Mouse (Mus musculus) ES-E14 (cell line): ENCODE data around the gene Nxnl2.

Experiments
- HCFC1 ChIP-seq: IDR thresholded peaks from 2 replicates; pipeline ENCODE4 v1.6.1; 2012; ENCODE audit warnings: low read length, inconsistent platforms, borderline replicate concordance; ENCODE audit not compliant: insufficient read depth
- MAFK ChIP-seq: IDR thresholded peaks from 2 replicates; pipeline ENCODE4 v1.6.1; 2014; ENCODE audit warnings: mild to moderate bottlenecking, low read depth, low read length, inconsistent platforms; ENCODE audit not compliant: insufficient read depth
- ZC3H11A ChIP-seq: IDR thresholded peaks from 2 replicates; pipeline ENCODE4 v1.6.1; 2012; ENCODE audit warnings: low read depth, mild to moderate bottlenecking, inconsistent platforms, low read length, borderline replicate concordance
- ZNF384 ChIP-seq: IDR thresholded peaks from 2 replicates; pipeline ENCODE4 v1.6.1; 2012; ENCODE audit warnings: low read depth, low read length, inconsistent platforms

- TF ChIP-seq ZNF384, result no peak
- no peak for TF ChIP-seq MAFK
- no peak for TF ChIP-seq HCFC1
- no peak for TF ChIP-seq ZC3H11A
These were observed at the start of gene Nxnl2 for GRCm38 (mm10) chr13:51170691-51171680.
